Mouse (Mus musculus): ENCODE measurements around the gene Smim6.

Gene Smim6

DNA sequence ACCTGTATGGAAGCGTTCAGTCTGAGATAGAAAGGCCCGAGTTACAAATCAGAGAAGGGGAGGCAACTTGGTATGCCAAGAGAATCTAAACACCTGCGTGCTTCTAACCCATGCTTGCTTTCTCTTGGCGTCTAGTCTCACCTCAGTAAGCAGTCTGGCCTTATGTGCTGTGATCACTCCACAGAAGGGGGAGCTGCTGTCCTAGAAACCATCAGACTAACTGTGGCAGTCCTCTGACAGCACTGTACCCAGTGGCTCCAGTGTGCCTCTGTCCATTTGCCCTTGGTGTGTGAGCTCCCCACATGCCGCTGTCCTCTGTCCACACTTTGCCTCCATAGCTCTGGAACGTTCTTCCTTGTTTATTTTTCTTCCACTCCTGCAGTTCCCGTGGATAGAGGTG is 30.2 kb downstream of the Smim6 start:
- DNase-seq: no peak

DNA sequence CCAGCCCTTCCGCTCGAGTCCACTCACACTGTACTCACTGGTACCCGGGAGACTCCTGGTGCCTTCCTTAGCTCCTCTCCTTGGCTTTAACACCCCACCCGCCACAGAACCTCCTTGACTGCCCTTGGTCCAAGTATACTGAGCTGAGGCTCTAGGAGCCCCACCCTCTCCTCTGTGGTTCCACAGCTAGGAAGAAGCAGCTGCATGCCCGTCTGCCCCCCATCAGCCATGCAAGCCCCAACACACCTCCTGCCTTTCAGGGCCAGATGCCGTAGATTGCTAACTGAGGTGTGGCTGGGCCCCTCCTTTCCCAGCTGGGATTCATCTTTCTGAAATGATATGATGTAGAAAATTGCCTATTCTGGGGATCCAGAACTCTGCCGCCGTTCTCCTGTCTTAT is 33.4 kb downstream of the Smim6 start:
- no peak for DNase-seq

DNA sequence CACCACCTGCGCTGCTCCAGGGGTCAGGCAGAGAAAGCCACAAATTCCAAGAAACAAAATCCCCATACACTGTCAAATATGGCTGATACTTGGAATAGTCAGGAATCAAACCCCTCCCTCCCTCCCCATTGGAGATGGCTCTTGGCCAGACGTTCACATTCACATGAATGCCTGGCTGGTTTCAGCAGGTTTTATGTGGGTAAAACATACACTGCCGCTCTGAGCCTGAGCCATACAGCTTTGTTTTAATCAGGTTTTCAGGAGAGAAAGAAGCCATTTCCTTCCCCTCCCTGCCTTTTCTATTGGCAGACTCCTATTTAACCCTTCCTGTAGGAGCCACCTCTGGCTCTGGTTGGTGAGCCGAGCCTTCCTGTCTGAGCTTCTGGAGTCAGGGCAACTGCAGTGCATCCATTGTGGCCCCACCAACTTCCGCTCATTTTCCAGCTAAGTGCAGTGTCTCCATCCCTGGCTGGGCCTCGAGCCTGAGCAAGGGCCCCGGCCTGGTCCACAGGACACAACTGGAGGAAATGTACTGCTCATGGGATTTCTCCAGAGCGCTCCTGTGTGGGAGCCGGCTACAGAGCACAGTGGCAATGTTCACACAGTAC is 34.5 kb downstream of the Smim6 start:
- DNase-seq: no peak

GRCm38 (mm10) chr11:115948316-115948715 is 36.5 kb downstream of the Smim6 start:
- DNase-seq: no peak

- DNase-seq: no peak
Measured at GRCm38 (mm10) chr11:115950719-115951118, 38.9 kb downstream of the Smim6 start.

GRCm38 (mm10) chr11:115954712-115955111 is 42.9 kb downstream of the Smim6 start:
- no peak for DNase-seq

GRCm38 (mm10) chr11:115955195-115955858 is 43.5 kb downstream of the Smim6 start:
- DNase-seq: no peak

GRCm38 (mm10) chr11:115956453-115956852 is 44.6 kb downstream of the Smim6 start:
- no peak for DNase-seq

DNA sequence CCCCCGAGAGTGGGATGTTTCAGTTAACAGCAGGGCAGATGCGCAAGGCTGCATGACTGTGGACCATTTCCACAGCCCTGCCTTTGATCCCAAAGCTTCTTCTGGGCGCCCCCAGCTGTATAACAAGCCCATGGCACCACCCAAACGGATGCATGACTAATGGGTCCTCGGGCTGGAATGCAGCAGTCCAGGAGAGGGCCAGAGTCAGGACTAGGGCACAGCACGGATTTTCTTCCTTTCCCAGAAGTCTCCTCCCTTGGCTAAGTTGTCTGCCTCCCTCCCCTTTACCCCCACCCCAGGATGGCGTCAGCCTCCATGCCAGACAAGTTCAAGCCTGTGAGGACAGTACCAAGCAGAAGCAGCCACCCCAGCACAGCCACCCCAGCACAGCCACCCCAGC is 46.2 kb downstream of the Smim6 start:
- DNase-seq: no peak

DNA sequence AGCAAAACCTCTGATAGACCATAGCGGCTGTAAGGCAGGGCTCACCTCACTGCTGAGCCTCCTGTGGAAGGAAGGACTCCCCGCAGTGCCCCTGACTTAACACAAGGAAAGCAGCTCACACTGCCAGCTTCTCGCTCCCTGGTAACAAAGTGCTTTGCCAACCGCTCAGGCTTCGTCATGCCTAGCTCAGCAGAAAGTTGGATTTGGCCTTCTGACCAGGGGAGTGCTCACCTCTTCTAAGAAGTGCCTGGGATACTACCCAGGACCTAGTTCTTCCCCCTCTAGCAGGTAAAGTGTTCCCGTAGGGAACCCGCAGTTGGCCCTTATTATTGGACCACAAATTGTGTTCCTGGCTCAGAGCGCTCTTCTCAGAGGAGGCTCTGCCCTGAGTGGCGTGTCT is 47.2 kb downstream of the Smim6 start:
- DNase-seq: no peak

DNA sequence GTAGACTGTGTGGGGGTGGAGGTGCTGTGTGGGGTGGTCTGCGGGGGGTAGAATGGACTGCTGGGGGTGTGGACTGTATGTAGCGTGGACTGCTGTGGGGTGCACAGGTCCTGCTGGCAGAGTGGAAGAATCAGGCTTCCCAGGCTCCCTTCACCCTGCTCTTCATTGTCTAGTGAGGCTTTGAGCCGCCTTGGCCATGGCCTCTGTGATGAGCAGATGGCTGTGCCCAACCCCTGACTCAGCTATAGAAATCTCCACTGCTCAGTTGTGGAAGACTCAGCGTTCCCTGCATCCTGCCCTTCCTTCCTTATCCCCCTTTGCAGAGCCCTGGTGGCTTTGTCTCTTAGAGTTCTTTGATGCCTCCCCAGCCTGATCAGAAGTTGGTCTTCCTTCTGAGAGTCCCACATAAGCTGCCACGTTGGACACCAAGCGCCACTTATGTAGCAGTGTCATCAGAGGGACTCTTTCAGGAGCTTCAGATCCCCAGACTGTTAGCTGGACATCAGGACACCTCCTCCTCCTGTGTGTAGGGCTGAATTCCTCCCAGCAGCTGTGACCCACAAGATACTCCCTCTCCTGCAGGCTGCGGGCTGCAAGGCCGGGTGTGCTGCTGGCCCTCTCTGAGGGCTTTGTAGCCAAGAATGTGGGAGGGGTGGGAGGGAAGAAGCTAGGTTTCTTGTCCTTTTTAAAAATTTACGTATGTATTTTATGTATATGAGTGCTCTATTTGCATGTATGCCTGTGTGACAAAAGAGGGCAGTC is 51.0 kb downstream of the Smim6 start:
- DNase-seq: no peak

Data from cerebellum, postnatal 36 days (tissue).